Mouse (Mus musculus): ENCODE data around the gene Bhlha9. TPM values are rescaled to one million over a fixed set of nuclear protein-coding genes. Genes with fewer than 3 reads are reported as not detected.

Bhlha9 gene
- not detected for total RNA-seq (2021)
- long read RNA-seq, experiment 1 = 0 reads
- long read RNA-seq, experiment 2 = 0 reads

GRCm38 (mm10) chr11:76671871-76672475 lies at the start of gene Bhlha9:
Bhlha9 (plus strand) TSS chr11:76672470.
- DNase-seq (ENCODE audit: low spot score) = no peak

- no peak for DNase-seq (ENCODE audit: low spot score)
These were observed 49.6 kb upstream of the Bhlha9 start for GRCm38 (mm10) chr11:76622566-76623205.

- peak; percentile 21 for DNase-seq (ENCODE audit: low spot score)
These were observed 48.9 kb upstream of the Bhlha9 start for GRCm38 (mm10) chr11:76623206-76623961.

GRCm38 (mm10) chr11:76624071-76624470 lies 48.2 kb upstream of the Bhlha9 start:
- DNase-seq (ENCODE audit: low spot score) = no peak

GRCm38 (mm10) chr11:76624881-76625280 lies 47.4 kb upstream of the Bhlha9 start:
- DNase-seq (ENCODE audit: low spot score) = no peak

GRCm38 (mm10) chr11:76628613-76629012 lies 43.7 kb upstream of the Bhlha9 start:
- no peak for DNase-seq (ENCODE audit: low spot score)

GRCm38 (mm10) chr11:76630023-76630422 lies 42.2 kb upstream of the Bhlha9 start:
- no peak for DNase-seq (ENCODE audit: low spot score)

- no peak for DNase-seq (ENCODE audit: low spot score)
These were observed 41.8 kb upstream of the Bhlha9 start for GRCm38 (mm10) chr11:76630487-76630886.

GRCm38 (mm10) chr11:76639269-76639985 lies 32.8 kb upstream of the Bhlha9 start:
- no peak for DNase-seq (ENCODE audit: low spot score)

- no peak for DNase-seq (ENCODE audit: low spot score)
These were observed 32.0 kb upstream of the Bhlha9 start for GRCm38 (mm10) chr11:76640231-76640630.

- no peak for DNase-seq (ENCODE audit: low spot score)
These were observed 28.0 kb upstream of the Bhlha9 start for GRCm38 (mm10) chr11:76644257-76644656.

GRCm38 (mm10) chr11:76645036-76645435 lies 27.2 kb upstream of the Bhlha9 start:
- DNase-seq (ENCODE audit: low spot score) = no peak

GRCm38 (mm10) chr11:76645955-76646354 lies 26.3 kb upstream of the Bhlha9 start:
- DNase-seq (ENCODE audit: low spot score) = peak; percentile 87

GRCm38 (mm10) chr11:76647062-76647461 lies 25.2 kb upstream of the Bhlha9 start:
- no peak for DNase-seq (ENCODE audit: low spot score)

GRCm38 (mm10) chr11:76647500-76647899 lies 24.8 kb upstream of the Bhlha9 start:
- peak; percentile 59 for DNase-seq (ENCODE audit: low spot score)

GRCm38 (mm10) chr11:76650862-76651560 lies 21.3 kb upstream of the Bhlha9 start:
- no peak for DNase-seq (ENCODE audit: low spot score)

GRCm38 (mm10) chr11:76652838-76653334 lies 19.4 kb upstream of the Bhlha9 start:
- no peak for DNase-seq (ENCODE audit: low spot score)

- DNase-seq (ENCODE audit: low spot score) = peak; percentile 25
These were observed 17.2 kb upstream of the Bhlha9 start for GRCm38 (mm10) chr11:76655106-76655505.

GRCm38 (mm10) chr11:76657450-76657970 lies 14.8 kb upstream of the Bhlha9 start:
- no peak for DNase-seq (ENCODE audit: low spot score)

GRCm38 (mm10) chr11:76659138-76659930 lies 12.9 kb upstream of the Bhlha9 start:
- DNase-seq (ENCODE audit: low spot score) = no peak
